ENCODE assay signal across 13 mouse cellular contexts in the genomic region with DNA sequence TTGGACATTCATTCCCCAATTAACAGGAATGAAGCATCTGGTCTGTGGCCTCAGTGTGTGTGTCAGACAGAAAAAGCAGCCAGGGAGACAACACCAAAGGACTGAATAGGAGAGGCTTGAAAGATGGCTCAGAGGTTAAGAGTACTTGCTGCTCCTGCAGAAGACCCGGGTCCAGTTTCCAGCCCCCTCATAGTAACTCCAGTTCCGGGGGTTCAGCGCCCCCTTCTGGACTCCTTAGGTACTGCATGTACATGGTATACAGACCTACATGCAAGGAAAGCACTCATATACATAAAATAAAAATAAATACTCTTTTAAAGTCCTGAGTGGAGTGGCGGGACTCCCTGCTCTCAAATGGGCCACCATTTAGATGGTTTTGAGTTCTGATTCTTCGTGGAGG.
DNase-seq lines count a peak whose midpoint lies in the region; ATAC-seq and TF ChIP-seq lines count a peak whose summit lies in the region.
"Had no signal": no experiment of that assay in that cellular context is flagged by ENCODE, and none has a peak within 500 bp of the region (broad histone marks: within the 10 kb centered on the region; RNA-seq: fewer than 3 reads in every experiment).

No protein-coding gene starts in this region.

- H3K27ac ChIP-seq in layer of hippocampus, adult 2 months: no peak overlapping the region
- no peak overlapping the region for H3K27ac ChIP-seq in hindbrain, embryonic 11.5 days (ENCODE audit: low read depth, low read length)
- H3K27ac ChIP-seq: embryonic facial prominence, embryonic 12.5 days; limb, embryonic 10.5 days had no signal

- ATAC-seq in hindbrain, embryonic 11.5 days (ENCODE audit: low FRiP score): no peak
- ATAC-seq: inflammation-experienced regulatory T-cells, adult 6 months had no signal

- no peaks in the 10 kb centered on the region for H3K9me3 ChIP-seq in hindbrain, embryonic 11.5 days (ENCODE audit: control insufficient read depth, low read length)
- H3K9me3 ChIP-seq: embryonic facial prominence, embryonic 12.5 days; limb, embryonic 10.5 days had no signal

- no peak for DNase-seq in layer of hippocampus, adult 2 months (ENCODE audit: low spot score in 2 of 2)
- DNase-seq in layer of hippocampus, adult 11-12 months (ENCODE audit: low spot score): no peak
- peak; percentile 16 to 40 for DNase-seq in CD8-positive naive resting alpha-beta T cell, adult 2 months (ENCODE audit: low read depth in 2 of 2, low spot score in 2 of 2)
- peak; percentile 34 for DNase-seq in WW6 (ENCODE audit: low read depth, low spot score)
- DNase-seq in splenic B cell, adult 2 months (ENCODE audit: low read depth, low spot score): peak; percentile 53
- DNase-seq in hindbrain, embryonic 11.5 days (ENCODE audit: low spot score): no peak
- DNase-seq in gastrocnemius, postnatal 25 days: no peak
- DNase-seq: adrenal gland, postnatal 10 days; gastrocnemius, postnatal 10 days had no signal

- no peaks in the 10 kb centered on the region for H3K27me3 ChIP-seq in splenic B cell, adult 2 months (ENCODE audit: control insufficient read depth, insufficient read depth, low read length, poor library complexity, severe bottlenecking)
- no peaks in the 10 kb centered on the region for H3K27me3 ChIP-seq in hindbrain, embryonic 11.5 days (ENCODE audit: control insufficient read depth, insufficient read depth, low read length)
- H3K27me3 ChIP-seq: embryonic facial prominence, embryonic 12.5 days had no signal

- WGBS in hindbrain, embryonic 11.5 days: 26% methylated on average over 5 of the region's 5 CpGs

- TF ChIP-seq CTCF in layer of hippocampus, adult 2 months (conservative IDR thresholded peaks at IDR 0.05): peak; percentile 73

- H3K36me3 ChIP-seq in splenic B cell, adult 2 months (ENCODE audit: control insufficient read depth, insufficient read depth, low read length, poor library complexity, severe bottlenecking): no peaks in the 10 kb centered on the region
- H3K36me3 ChIP-seq in hindbrain, embryonic 11.5 days (ENCODE audit: control insufficient read depth, insufficient read depth, low read length): no peaks in the 10 kb centered on the region
- H3K36me3 ChIP-seq: embryonic facial prominence, embryonic 12.5 days; limb, embryonic 10.5 days had no signal

- H3K4me1 ChIP-seq in hindbrain, embryonic 11.5 days (replicated peaks; ENCODE audit: control insufficient read depth, insufficient read depth, low read length): no peaks in the 10 kb centered on the region
- H3K4me1 ChIP-seq: embryonic facial prominence, embryonic 12.5 days; limb, embryonic 10.5 days had no signal

- no peak overlapping the region for H3K4me3 ChIP-seq in layer of hippocampus, adult 2 months
- no peak overlapping the region for H3K4me3 ChIP-seq in hindbrain, embryonic 11.5 days (ENCODE audit: low read depth, low read length)
- H3K4me3 ChIP-seq: embryonic facial prominence, embryonic 12.5 days; limb, embryonic 10.5 days had no signal

- H3K9ac ChIP-seq in hindbrain, embryonic 11.5 days (ENCODE audit: low read depth, low read length): no peak overlapping the region
- H3K9ac ChIP-seq: embryonic facial prominence, embryonic 12.5 days had no signal

- no peak overlapping the region for H3K4me2 ChIP-seq in hindbrain, embryonic 11.5 days (replicated peaks; ENCODE audit: low read depth, low read length)
- H3K4me2 ChIP-seq: embryonic facial prominence, embryonic 12.5 days; midbrain, embryonic 11.5 days had no signal

Comparison
In these comparisons a context has a peak if more than half of its experiments do, and no peak if none do; other contexts are left out.
1. DNase-seq: peak in CD8-positive naive resting alpha-beta T cell, adult 2 months (2 of 2), WW6 (single experiment) and splenic B cell, adult 2 months (single experiment); none in layer of hippocampus, adult 2 months (0 of 2), layer of hippocampus, adult 11-12 months (single experiment), hindbrain, embryonic 11.5 days (single experiment) and gastrocnemius, postnatal 25 days (single experiment).